Mouse (Mus musculus) ZHBTc4 (cell line): ENCODE measurements around the gene Ndufa13.

Experiments used
- DNase-seq: peaks from one replicate; pipeline ENCODE4 v3.0.0-alpha.2; 2011; ENCODE audit warnings: low read depth, low spot score

The Ndufa13 gene

GRCm38 (mm10) chr8:69907106-69907505 is 4.7 kb upstream of the Ndufa13 start:
- no peak for DNase-seq

- DNase-seq, result no peak
These were observed 3.9 kb upstream of the Ndufa13 start for GRCm38 (mm10) chr8:69906260-69906659.

DNA sequence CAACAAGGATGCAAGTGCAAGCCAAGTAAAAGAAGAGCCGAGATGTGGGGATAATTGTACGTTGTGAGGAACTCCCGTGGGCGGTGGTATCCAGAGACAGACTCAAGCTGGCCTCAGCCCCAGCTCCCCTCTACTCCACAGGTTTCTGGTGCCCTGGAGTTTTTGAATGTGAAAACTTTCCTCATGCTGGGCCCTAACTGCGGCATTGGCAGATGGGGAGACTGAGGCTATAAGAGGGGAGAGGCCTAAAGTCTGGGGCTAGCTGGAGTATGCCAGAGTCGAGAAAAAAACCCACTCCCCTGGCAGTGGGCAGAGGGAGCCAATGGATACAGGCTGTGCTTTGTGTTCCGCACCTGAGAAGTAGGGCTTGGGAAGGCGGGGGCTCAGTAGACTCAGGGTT is 1.7 kb upstream of the Ndufa13 start:
- DNase-seq, result no peak

GRCm38 (mm10) chr8:69903063-69903542 is 745 bp upstream of the Ndufa13 start:
- DNase-seq, result peak; percentile 100

DNA sequence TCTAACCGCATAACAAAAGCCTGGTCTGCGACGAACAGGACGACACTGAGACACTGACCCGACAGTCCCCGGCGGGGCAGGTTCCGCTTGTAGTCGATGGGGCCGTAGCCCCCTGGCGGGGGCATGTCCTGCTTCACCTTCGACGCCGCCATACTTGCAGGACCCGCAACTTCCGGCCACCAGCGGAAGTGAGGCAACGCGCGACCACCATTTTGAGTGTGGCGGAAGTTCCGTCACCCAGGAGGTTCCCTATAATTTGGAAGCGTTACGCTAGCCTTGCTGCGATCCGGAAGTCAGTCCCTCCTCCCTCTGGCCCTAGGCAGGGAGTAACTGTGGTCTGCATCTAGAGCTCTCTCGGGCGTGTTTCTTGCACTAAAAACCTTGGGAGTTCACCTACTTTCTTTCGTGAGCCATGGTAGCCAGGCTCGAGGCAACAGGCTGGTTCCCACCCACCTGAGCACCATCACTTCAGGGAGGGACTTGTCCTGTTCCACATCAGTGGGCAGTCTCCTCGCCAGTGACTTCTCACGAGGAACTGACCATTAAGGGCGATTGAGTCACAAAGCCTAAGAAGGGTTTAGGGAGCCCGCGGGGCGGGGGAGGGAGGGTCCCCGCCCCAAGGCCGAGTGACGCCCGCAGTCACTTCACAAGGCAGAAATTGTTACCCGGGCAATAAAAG is 735 bp downstream of the Ndufa13 start:
- peak; percentile 99 for DNase-seq

DNA sequence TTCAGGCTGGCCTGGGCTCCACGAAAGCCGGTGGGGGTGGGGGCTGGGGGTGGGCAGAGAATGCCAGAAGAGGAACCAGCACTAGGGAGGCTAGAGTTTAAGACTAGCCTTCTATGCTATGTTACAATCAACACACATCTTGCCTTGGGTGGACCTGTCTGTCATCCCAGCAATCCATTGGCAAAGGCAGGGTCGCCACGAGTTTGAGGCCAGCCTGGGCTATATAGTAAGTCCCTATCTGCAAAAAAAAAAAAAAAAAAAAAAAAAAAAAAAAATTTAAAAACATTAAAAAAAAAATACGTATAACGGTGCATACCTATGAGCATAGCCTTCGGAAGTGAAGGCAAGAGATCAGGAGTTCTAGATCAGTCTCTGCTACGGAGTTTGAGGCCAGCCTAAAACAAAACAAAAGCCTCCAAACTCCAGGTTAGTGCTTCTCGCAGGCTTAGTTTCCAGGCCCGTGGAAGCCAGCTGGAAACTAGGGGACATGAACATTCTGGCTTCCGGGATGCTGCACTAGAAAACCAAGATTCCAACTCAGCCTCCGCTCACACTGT is 1.4 kb downstream of the Ndufa13 start:
- DNase-seq, result no peak

DNA sequence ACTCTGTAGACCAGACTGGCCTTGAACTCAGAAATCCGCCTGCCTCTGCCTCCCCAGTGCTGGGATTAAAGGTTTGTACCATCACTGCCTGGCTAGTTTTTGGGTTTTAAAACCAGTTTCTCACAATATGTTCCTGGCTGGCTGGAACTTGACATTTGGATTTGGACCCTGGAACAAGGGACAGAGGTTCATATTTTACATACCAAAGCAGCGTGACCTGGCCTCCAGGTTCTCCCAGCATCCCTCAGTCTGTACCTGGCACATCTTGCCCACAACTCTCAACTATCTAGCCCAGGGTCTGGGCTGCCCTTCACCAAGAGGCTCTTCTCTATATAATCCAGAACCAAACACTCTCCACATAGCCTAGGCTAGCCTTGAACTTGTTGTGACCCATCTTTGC is 2.5 kb downstream of the Ndufa13 start:
- DNase-seq, result no peak

DNA sequence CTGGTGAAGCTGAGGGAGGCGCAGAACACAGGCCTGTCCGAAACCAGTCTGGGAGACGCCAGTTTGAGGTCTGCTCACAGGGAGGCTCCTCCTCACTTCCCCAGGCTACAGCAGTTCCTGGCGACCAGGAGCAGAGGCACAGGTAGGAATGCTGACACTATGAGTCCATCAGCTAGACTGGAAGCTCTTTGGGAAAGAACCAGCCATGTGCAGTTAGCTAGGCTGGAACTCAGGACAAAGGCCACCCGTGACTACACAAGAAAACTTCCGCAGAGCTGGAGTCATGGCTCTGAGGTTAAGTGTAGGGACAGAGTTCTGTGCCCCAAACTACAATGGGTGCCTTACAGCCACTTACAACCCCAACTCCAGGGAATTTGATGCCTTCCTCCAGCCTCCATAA is 4.5 kb downstream of the Ndufa13 start:
- DNase-seq, result no peak

- DNase-seq, result no peak
These were observed 6.4 kb downstream of the Ndufa13 start for GRCm38 (mm10) chr8:69895772-69896451.

DNA sequence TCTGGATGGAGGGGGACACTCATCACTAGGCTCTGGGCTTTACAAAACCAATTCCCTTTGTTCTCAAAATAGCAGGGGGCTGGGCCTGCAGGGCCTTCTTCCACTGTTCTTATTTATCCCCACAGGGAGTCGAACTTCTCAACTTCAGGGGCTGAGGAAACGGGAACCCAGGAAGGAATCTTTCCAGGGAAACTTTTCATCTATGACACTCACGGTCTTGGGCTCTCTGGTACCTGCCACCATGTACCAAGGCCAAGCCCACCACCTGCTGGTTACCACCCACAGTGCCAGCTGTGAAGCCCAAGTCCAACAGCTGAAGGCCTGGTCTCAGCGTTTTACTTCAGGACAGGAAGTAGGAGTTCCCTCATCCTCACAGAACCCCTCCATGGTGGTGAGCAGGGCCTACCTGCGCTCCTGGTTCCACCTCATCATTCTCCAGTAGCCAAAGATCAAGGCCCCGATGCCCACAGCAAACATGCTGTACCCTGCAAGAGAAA is 7.5 kb downstream of the Ndufa13 start:
- DNase-seq, result no peak

- peak; percentile 95 for DNase-seq
These were observed 8.5 kb downstream of the Ndufa13 start for GRCm38 (mm10) chr8:69893863-69894262.

DNA sequence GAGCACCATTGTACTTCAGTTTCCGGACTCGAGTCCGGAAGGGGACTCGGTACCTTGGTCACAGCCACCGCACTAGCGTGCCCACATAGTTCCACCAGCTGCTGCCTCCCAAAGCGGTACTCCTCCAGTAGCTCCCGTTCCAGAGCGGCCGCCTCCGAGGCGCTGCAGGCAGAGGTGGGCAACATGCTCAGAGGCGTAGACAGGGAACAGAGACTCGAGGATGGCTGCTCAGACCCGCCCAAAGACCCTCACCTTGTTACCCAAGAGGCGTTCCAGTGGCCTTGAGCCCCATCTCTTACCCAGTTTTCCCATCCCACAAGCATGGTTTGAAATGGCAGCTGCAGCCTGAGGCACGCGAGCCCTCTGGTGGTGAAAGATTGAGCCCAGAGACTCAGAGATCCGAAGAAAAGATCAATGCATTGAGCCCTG is 11.5 kb downstream of the Ndufa13 start:
- DNase-seq, result peak; percentile 79

DNA sequence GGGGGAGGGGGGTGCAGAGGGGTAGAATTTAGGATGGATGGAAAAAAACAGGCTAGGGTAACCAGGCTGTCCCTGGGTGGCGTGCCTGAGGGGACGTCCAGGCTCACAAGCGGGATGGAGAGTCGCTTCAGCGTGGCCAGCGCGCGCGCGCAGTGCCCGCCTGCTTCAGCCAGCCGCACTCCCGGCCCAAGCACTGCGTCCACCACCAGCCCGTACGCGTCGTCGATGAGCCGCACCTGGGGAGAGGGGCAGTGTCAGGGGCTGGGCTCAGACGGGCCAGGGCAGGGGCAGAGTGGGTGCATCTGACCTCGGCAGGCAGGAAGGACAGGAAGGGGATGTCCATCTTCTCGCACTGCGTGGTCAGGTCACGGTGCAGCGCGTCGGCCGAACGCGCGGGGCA is 13.5 kb downstream of the Ndufa13 start:
- DNase-seq, result peak; percentile 28

GRCm38 (mm10) chr8:69888244-69888866 is 14.0 kb downstream of the Ndufa13 start:
- peak; percentile 29 for DNase-seq

GRCm38 (mm10) chr8:69887289-69888243 is 14.8 kb downstream of the Ndufa13 start, which contains the start of gene Cilp2:
Gene Cilp2, minus strand, starts transcription at chr8:69887687.
- DNase-seq, result peak; percentile 88

DNA sequence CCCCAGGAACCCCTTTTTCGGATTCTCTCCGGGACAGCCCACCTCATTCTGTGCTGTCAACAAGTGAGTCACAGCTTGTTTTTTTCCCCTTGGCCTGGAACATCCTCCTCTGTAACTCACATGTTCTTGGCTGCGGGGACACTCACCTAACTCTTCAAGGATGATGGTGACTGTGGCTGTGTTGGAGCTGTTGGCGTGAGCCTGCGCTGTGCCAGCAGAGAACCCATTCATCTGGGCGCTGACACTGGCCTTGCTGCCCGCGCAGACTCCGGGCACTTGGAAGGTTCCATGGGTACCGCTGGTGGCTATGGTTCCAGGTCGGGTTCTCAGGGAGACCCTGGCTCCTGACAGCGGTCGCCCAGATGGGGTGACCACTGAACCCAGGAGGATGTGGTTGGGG is 18.2 kb downstream of the Ndufa13 start:
- no peak for DNase-seq

DNA sequence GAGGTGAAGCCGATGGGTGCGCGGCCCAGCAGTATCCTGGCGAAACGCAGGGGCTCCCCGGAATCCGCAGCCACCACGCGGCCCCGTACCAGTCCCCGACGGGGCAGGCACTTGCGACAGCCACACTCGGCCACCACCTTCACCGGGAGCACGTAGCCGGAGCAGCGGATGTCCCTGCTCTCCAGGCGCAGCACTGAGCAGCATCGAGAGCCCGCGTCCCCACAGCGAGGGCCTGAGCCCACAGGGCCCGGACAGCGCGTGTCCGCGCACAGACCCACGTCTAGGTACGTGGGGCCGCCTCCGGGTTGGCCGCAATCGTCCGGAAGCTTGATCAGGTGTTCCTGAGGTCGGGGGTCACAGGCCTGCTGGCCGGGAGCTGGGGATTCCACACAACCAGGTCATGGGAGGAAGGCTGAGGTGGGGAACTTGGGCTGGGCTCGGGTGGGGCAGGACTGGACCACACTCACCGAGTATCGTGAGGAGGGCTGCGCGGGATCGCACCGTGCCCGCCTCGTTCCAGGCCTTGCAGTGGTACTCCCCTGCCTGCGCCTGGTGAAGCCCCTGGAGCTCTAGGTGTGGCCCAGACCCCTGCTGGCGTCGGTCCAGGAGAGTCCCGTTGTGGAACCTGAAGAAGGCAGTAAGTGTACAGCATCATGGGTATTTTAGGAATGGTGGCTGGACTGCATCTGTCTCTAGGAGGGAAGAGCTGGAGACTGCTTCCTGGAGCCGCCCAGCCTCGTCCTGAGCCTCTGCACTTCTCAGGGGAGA is 19.3 kb downstream of the Ndufa13 start:
- DNase-seq, result peak; percentile 58

DNA sequence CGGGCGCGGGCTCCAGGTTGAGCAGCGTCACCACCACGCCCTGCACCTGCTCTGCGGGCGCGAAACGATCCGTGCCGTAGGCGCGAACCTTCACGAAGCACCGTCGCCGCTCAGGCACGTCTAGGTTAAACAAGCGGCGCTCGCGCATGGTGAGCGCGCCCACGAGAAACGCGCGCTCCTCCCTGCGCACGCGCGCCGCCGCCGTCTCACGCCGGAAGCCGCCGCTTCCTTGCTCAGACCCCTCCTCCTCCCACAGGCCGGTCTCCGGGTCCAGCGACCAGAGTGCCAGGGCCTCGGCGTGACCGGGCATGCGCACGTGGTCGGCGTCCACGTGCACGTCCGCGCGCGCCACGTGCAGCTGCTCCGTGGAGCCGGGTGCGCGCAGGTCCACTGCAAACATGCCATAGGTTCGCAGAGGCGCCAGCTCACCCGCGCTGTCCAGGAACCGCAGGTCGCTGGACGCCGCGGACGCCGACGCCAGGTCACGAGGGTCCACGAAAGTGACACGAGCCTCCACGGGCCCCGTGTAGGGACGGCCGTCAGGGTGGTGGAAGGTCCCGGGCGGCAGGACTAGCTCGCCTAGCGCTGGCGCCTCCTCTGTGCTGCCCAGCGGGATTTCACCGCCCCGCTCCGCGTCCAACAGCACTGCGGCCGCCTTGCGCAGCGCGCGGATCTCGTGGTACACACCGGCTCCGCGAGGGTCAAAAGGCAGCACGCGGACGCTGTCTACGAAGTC is 20.2 kb downstream of the Ndufa13 start:
- DNase-seq, result peak; percentile 89

DNA sequence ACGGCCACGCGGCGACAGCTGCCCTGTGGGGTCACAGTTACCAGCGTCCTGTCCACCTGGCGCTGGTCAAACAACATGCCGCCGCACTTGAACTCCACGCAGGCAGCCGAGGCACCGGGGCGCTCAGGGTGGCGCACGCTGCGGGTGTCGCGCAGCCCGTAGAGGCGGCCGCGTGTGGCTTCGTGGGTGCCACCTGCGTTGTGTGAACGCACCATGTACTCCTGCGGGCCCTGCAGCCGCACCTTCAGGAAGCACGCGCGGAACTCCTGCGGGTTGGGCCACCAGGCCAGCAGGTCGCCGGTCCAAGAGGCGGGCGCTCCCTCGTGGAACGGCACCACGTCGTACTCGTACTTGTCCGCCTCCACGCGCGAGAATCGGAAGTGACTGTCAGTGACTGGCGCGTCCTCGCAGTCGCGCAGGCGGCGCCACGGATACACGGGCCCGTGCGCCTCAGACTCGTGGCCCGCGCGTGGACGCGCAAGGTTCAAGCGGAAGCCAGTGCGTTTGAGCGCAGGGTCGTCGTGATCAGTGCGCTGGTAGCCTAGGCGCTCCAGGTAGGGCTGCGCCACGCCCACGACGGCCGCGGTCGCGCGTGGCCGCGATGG is 21.0 kb downstream of the Ndufa13 start:
- peak; percentile 55 for DNase-seq
